Mouse (Mus musculus): Measurements from ENCODE around the gene Ccdc191.

GRCm38 (mm10) chr16:43972391-43972790 is 82.8 kb downstream of the Ccdc191 start:
- TF ChIP-seq POLR2A (IDR thresholded peaks at IDR 0.05; ENCODE audit: borderline replicate concordance, control insufficient read depth, low read depth, low read length) (no peak), CTCF (IDR thresholded peaks at IDR 0.05; ENCODE audit: control insufficient read depth, insufficient read depth, low read length) (no peak)

Data from bone marrow, adult 2 months (tissue).